Mouse (Mus musculus) neutrophil, adult 5-6 weeks (primary cell): ENCODE data around the gene Leng9. TPM values are rescaled to one million over a fixed set of nuclear protein-coding genes. Genes with fewer than 3 reads are reported as not detected.
A peak's percentile ranks its signal among the peaks of the same experiment; 100 is the strongest.

ENCODE experiments used
- ATAC-seq: fragments of 151-379, 151-347 bp; 2 replicates; pipeline ENCODE4 v1.8.0; 2017; ENCODE audit warnings: mild to moderate bottlenecking, moderate TSS enrichment; ENCODE audit not compliant: insufficient number of reproducible peaks, poor library complexity, low FRiP score, severe bottlenecking; ENCODE audit errors: extremely low read depth
- total RNA-seq: library from RNA; stranded (forward); fragments of 200-1000 nt; gene quantifications from 2 replicates; pipeline ENCODE4 v1.2.3, GENCODE M21; 2017

The Leng9 gene
- total RNA-seq, 1 experiment from 2014 or later: 19.7 TPM

DNA sequence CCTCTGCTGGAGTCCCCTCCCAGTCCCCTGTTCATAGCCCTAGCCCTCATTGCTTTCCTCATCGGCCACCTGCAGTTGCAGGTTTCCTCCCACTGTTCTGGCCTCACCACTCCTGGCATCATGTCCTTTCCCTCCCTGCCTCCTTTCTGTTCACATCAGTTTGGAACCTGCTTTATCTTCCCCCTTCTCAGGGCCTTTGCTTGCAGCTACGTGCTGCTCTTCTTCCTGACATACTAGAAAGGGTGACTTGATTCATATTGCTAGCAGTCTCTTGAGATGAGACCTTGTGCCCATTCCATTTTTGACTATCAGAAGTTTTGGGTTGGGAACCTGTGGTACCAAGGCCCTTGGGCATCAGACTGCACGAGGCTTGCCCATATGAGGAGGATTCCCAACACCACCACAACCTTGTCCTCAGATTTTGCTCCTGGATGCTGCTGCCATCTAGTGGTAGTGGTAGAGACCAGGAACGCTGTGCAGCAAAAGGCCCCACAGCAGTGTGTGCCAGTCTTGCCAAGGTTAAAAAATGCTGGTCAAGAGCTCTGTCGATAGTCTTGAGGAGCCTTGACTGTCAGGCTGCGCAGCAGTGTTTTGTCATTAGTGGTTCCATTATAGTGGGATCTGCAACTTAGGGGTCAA lies 4.5 kb downstream of the Leng9 start:
- no peak for ATAC-seq

GRCm38 (mm10) chr7:4144766-4145551 lies 5.2 kb downstream of the Leng9 start:
- no peak for ATAC-seq

- no peak for ATAC-seq
These were observed 6.1 kb downstream of the Leng9 start for GRCm38 (mm10) chr7:4144046-4144445.

DNA sequence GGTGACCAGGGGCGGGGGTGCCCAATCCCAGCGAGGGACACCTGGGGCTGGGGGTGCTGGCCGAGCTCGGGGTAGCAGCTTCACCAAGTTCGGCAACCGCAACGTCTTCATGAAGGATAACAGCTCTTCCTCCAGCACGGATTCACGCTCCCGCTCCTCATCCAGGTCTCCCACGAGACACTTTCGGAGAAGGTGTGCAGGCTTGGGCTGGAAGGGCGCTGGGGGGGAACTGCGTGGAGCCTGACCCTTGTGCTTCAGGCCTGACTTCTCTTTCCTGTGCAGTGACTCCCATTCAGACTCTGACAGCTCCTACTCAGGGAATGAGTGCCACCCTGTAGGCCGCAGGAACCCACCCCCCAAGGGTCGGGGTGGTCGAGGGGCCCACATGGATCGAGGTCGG lies 6.7 kb downstream of the Leng9 start:
- ATAC-seq: no peak

- ATAC-seq: no peak
These were observed 7.3 kb downstream of the Leng9 start for GRCm38 (mm10) chr7:4142796-4143445.

GRCm38 (mm10) chr7:4141648-4142325 lies 8.4 kb downstream of the Leng9 start:
- ATAC-seq: no peak

DNA sequence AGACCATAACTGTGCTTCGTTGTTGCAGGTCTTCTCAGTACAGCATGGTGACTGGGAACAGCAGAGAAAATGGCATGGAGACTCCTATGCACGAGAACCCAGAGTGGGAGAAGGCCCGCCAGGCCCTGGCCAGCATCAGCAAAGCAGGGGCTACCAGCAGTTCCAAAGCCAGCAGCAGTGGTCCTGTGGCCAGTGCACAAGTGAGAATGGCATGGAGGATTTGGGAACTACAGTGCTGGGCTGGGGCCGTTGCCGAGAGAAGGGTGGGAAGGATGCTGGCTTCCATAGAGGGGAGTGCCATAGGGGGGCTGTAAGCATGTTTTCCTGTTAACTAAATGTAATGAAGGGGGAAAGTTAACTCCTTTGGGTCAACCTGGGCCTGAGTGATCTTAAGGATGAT lies 10.8 kb downstream of the Leng9 start:
- ATAC-seq: no peak

DNA sequence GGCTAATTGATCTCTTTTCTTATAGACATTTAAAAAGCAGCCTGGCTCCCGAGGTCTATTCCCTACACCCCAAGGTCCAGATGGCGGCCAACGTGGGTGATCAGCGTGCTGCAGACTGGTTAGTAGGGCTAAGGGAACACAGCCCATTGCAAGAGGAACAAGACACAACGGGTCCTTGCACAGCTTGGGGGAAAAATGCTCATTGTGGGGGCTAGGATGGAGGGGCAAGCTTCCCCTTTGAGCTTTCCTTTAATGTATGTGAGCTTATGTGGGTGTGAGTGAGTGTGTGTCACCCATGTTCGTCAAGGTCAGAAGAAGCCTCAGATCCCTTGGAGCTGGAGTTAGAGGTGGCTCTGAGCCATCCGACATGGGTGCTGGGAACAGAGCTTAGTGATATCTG lies 11.5 kb downstream of the Leng9 start:
- ATAC-seq: no peak

DNA sequence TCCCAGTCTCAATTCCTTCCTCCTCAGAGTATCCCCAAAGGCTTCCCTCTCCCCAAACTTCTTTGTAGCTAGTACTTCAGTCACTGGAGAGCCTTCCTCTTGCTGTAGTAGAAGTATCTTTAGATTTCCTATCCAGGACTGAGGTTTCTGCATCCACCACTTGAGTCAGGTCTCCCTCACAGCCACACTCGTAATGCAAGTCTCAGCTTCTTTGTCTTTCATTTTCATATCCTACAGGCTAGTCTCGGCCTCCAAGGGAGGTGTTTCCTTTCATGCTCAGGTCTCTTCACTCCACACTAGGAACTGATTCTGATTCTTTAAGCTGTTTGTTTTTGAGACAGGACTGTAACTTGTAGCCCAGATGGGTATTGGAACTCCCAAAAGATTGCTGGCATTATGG lies 12.0 kb downstream of the Leng9 start:
- no peak for ATAC-seq

- no peak for ATAC-seq
These were observed 12.4 kb downstream of the Leng9 start for GRCm38 (mm10) chr7:4137746-4138145.

- ATAC-seq: peak; percentile 93
These were observed 13.2 kb downstream of the Leng9 start, which contains the start of gene Leng8 for GRCm38 (mm10) chr7:4136771-4137531. Gene Leng8 (plus strand): TSS chr7:4137039.

- no peak for ATAC-seq
These were observed 13.8 kb downstream of the Leng9 start for GRCm38 (mm10) chr7:4136404-4136770.

GRCm38 (mm10) chr7:4134911-4135310 lies 15.3 kb downstream of the Leng9 start:
- no peak for ATAC-seq

DNA sequence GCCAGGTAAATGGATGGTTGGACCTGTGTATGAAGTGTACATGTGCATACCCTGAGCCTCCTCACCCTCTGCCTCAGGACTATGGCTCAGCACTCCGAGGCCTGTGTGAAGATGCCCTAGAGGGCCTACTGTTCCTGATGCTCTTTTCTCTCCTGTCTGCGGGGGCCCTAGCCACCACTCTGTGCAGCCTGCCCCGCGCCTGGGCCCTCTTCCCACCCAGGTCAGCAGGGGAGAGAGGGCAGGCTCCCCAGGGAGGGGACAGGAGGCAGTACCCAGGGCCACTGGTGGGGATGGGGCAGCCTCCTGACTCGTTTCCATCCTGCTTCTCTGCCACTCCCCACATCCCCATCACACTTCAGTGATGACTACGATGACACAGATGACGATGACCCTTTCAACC lies 17.2 kb downstream of the Leng9 start:
- ATAC-seq: no peak

- ATAC-seq: no peak
These were observed 17.6 kb downstream of the Leng9 start for GRCm38 (mm10) chr7:4132581-4132980.

- ATAC-seq: no peak
These were observed 18.2 kb downstream of the Leng9 start for GRCm38 (mm10) chr7:4131964-4132363.

DNA sequence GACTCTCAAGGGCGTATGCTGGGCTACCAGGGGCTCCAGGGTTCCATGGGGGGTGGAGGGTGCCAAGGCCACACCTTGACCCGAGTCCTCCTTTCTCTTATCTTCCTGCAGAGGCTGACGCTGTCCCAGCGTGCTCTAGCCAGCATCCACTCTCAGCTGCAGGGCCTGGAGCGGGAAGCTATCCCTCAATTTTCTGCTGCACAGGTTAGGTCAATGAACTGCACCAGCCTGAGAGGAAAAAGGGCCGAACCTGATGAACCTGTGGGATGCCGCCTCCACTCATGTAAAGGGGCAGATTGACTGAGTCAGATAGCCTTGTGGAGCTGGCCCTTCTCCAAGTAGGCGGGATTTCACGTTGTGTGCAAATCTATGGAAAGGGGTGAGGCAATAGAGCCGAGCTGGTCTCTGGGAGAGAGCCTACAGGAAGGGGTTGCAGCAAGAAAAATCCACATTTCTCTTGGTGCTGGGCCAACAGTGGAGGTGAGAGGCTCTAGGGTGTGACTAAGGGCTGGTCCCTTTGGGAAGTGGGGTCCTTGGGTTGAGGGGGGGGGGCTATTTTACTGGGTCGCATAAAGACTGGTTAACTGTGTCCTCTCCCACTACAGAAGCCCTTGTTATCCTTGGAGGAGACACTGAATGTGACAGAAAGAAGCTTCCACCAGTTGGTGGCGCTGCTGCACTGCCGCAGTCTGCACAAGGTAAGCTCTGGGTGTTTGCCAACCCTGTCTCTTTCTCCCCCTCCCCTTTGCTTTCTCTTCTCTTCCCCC lies 19.3 kb downstream of the Leng9 start:
- peak; percentile 91 for ATAC-seq

DNA sequence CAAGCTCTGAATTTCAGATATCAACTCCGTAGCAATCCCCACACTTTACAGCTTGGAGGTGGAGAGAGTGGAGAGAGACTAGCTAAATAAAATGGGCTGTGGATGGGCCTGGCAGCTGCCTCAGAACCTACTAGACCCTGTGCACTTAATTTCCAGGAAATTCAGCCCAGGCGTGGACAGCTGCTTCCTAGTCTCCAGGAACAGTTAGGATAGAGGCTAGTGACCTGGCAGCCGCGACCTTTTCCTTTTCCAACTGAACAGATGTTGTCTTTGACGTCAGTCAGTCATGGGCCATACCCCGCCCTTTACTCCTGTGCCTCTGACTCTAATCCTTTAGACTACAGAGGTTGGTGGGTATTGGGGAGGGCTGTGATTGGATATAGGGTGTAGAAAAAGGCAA lies 21.3 kb downstream of the Leng9 start:
- no peak for ATAC-seq
